Mouse (Mus musculus): ENCODE data around the gene Mga. TPM values are rescaled to one million over a fixed set of nuclear protein-coding genes. Genes with fewer than 3 reads are reported as not detected.

Gene Mga
- polyA plus RNA-seq, 1 experiment, result 3.3 TPM

DNA sequence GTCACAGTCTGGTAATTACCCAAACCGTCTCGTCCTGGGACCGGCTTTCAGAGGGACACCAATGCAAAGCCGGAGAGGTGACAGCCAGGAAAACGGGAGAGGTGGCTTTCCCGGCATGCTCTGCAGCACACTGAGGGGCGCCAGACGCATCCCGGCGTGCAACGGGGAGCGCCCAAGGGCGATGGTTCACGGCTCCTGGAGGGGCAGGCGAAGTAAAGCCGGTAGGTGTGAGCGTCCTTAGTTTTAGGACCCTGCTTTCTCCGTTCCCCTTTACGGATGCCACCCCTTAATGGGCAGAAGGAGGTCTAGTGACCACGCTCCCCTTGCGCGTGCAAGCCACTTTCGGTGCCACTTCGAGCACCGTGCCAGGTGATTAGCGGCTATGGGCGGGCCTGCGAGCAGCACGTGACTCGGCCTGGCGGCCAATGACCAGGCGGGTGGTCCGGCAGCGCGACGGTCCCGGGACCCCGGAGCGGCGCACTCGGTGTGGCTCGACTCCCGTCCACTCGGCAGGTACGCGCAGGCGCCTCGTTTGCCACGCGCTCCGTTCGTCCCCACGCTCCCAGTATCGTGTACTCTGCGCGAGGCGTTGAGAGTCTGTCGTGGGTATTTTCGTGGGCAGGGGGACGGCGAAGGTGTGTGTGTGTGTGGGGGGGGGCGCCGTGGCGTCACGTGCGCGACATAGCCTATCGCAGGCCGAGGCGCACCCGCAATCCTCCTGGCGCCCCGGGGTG, 24.5 kb upstream of the Mga start:
- Histone ChIP-seq H3K79me3 (ENCODE audit: low read depth) (peaks cover 22% of the 10 kb centered on the region), H3K27me3 (ENCODE audit: control insufficient read depth, insufficient read depth, insufficient read length) (peaks cover 13% of the 10 kb centered on the region), H3K79me2 (ENCODE audit: control insufficient read depth, insufficient read depth) (peaks cover 46% of the 10 kb centered on the region), H3ac (ENCODE audit: control insufficient read depth, insufficient read length, low read depth) (peak overlapping the region; percentile 9), H3K4me3 (ENCODE audit: insufficient read depth, poor library complexity, severe bottlenecking) (peak overlapping the region; percentile 37), H3K36me3 (ENCODE audit: control insufficient read depth, insufficient read depth) (no peaks in the 10 kb centered on the region)
- TF ChIP-seq USF1 (IDR thresholded peaks at IDR 0.05; ENCODE audit: low read depth), result peak; percentile 87
- no peak for TF ChIP-seq MYOG (IDR thresholded peaks at IDR 0.05; ENCODE audit: control insufficient read depth, extremely low read depth, insufficient read length)
- TF ChIP-seq MYOD1 (IDR thresholded peaks at IDR 0.05; ENCODE audit: control insufficient read depth, insufficient read length, low read depth), result no peak
- TF ChIP-seq CTCF (IDR thresholded peaks at IDR 0.05; ENCODE audit: control insufficient read depth, insufficient read depth, insufficient read length), result no peak
- TF ChIP-seq MAX (IDR thresholded peaks at IDR 0.05), result peak; percentile 78

DNA sequence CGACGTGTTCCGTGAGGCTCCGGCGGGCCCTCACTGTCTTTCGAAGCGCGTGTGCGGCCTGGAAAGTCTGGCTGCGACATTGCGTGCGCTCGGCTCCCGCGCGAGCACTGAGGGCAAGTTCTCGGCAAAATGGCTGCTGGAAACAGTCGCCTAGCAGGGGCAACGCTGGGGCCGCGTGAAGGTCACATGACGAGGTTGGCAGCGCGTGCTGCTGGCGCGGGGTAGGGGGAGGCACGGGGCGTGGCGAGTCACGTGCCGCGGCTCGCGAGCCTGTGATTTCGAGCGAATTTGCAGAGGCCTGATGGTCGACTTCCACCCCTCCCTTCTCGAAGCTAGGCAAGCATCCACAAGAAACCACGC, 23.9 kb upstream of the Mga start:
- Histone ChIP-seq H3K4me3 (ENCODE audit: insufficient read depth, poor library complexity, severe bottlenecking) (peak overlapping the region; percentile 37), H3K79me2 (ENCODE audit: control insufficient read depth, insufficient read depth) (peaks cover 51% of the 10 kb centered on the region), H3K36me3 (ENCODE audit: control insufficient read depth, insufficient read depth) (no peaks in the 10 kb centered on the region), H3K27me3 (ENCODE audit: control insufficient read depth, insufficient read depth, insufficient read length) (peaks cover 10% of the 10 kb centered on the region), H3K79me3 (ENCODE audit: low read depth) (peaks cover 24% of the 10 kb centered on the region), H3ac (ENCODE audit: control insufficient read depth, insufficient read length, low read depth) (peak overlapping the region; percentile 1)
- peak; percentile 88 for TF ChIP-seq USF1 (IDR thresholded peaks at IDR 0.05; ENCODE audit: low read depth)
- no peak for TF ChIP-seq MYOG (IDR thresholded peaks at IDR 0.05; ENCODE audit: control insufficient read depth, extremely low read depth, insufficient read length)
- TF ChIP-seq MYOD1 (IDR thresholded peaks at IDR 0.05; ENCODE audit: control insufficient read depth, insufficient read length, low read depth), result no peak
- TF ChIP-seq CEBPB (IDR thresholded peaks at IDR 0.05; ENCODE audit: low read depth), result no peak
- no peak for TF ChIP-seq CTCF (IDR thresholded peaks at IDR 0.05; ENCODE audit: control insufficient read depth, insufficient read depth, insufficient read length)
- peak; percentile 83 for TF ChIP-seq MAX (IDR thresholded peaks at IDR 0.05)
- no peak for TF ChIP-seq FOSL1 (IDR thresholded peaks at IDR 0.05; ENCODE audit: insufficient read depth, low read length, poor library complexity, severe bottlenecking)

DNA sequence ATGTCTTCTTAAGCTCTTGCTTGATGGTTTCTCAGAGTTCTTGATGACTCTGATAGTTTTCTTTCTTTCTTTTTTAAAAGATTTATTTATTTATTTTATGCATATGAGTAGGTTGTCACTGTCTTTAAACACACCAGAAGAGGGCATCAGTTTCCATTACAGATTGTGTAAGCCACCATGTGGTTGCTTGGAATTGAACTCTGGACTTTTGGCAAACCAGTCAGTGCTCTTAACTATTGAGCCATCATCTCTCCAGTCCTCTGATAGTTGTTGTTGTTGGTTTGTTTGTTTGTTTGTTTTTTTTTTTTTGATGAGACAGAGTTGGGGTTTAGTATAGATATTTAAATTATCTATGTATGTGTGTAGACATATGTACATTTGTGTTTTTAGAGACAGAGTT, 21.0 kb upstream of the Mga start:
- H3K4me3 ChIP-seq (ENCODE audit: insufficient read depth, poor library complexity, severe bottlenecking), result no peak overlapping the region
- no peaks in the 10 kb centered on the region for H3K36me3 ChIP-seq (ENCODE audit: control insufficient read depth, insufficient read depth)
- H3K79me3 ChIP-seq (ENCODE audit: low read depth), result peaks cover 34% of the 10 kb centered on the region
- H3ac ChIP-seq (ENCODE audit: control insufficient read depth, insufficient read length, low read depth), result no peak overlapping the region
- no peak for TF ChIP-seq CTCF (IDR thresholded peaks at IDR 0.05; ENCODE audit: control insufficient read depth, insufficient read depth, insufficient read length)
- TF ChIP-seq MYOG (IDR thresholded peaks at IDR 0.05; ENCODE audit: control insufficient read depth, extremely low read depth, insufficient read length), result no peak
- no peak for TF ChIP-seq MYOD1 (IDR thresholded peaks at IDR 0.05; ENCODE audit: control insufficient read depth, insufficient read length, low read depth)
- no peak for TF ChIP-seq FOSL1 (IDR thresholded peaks at IDR 0.05; ENCODE audit: insufficient read depth, low read length, poor library complexity, severe bottlenecking)
- no peak for TF ChIP-seq MAX (IDR thresholded peaks at IDR 0.05)
- TF ChIP-seq CEBPB (IDR thresholded peaks at IDR 0.05; ENCODE audit: low read depth), result no peak
- TF ChIP-seq USF1 (IDR thresholded peaks at IDR 0.05; ENCODE audit: low read depth), result no peak
- H3K79me2 ChIP-seq (ENCODE audit: control insufficient read depth, insufficient read depth), result peaks cover 70% of the 10 kb centered on the region
- H3K27me3 ChIP-seq (ENCODE audit: control insufficient read depth, insufficient read depth, insufficient read length), result peaks cover 6% of the 10 kb centered on the region

DNA sequence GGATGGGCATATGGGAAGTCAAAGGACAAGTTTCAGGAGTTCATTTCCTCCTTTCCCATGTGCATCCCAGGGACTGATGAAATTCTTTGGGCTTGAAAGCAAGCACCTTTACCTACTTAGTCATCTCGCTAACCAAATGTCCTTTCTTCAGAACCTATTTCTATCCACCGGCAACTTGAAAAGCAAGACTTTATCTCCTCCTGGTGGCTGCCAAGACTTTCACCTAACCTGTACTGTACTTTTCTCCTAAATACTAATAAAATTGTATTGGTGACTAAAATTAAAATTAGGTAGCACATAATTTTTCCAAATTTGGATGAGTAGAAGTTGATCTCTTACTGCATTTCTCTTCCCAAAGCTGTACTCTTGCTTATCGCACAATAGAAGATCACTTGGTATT, 9.8 kb upstream of the Mga start:
- Histone ChIP-seq H3K79me3 (ENCODE audit: low read depth) (peaks cover 34% of the 10 kb centered on the region), H3K79me2 (ENCODE audit: control insufficient read depth, insufficient read depth) (peaks cover 64% of the 10 kb centered on the region), H3ac (ENCODE audit: control insufficient read depth, insufficient read length, low read depth) (no peak overlapping the region), H3K27me3 (ENCODE audit: control insufficient read depth, insufficient read depth, insufficient read length) (no peaks in the 10 kb centered on the region), H3K4me3 (ENCODE audit: insufficient read depth, poor library complexity, severe bottlenecking) (no peak overlapping the region), H3K36me3 (ENCODE audit: control insufficient read depth, insufficient read depth) (no peaks in the 10 kb centered on the region)
- TF ChIP-seq MYOD1 (IDR thresholded peaks at IDR 0.05; ENCODE audit: control insufficient read depth, insufficient read length, low read depth), result no peak
- TF ChIP-seq MYOG (IDR thresholded peaks at IDR 0.05; ENCODE audit: control insufficient read depth, extremely low read depth, insufficient read length), result no peak
- TF ChIP-seq FOSL1 (IDR thresholded peaks at IDR 0.05; ENCODE audit: insufficient read depth, low read length, poor library complexity, severe bottlenecking), result no peak
- no peak for TF ChIP-seq MAX (IDR thresholded peaks at IDR 0.05)
- TF ChIP-seq CEBPB (IDR thresholded peaks at IDR 0.05; ENCODE audit: low read depth), result no peak

- peaks cover 59% of the 10 kb centered on the region for H3K79me2 ChIP-seq (ENCODE audit: control insufficient read depth, insufficient read depth)
- no peak for TF ChIP-seq FOSL1 (IDR thresholded peaks at IDR 0.05; ENCODE audit: insufficient read depth, low read length, poor library complexity, severe bottlenecking)
- TF ChIP-seq MAX (IDR thresholded peaks at IDR 0.05), result no peak
- no peak for TF ChIP-seq CEBPB (IDR thresholded peaks at IDR 0.05; ENCODE audit: low read depth)
- TF ChIP-seq MYOG (IDR thresholded peaks at IDR 0.05; ENCODE audit: control insufficient read depth, extremely low read depth, insufficient read length), result no peak
- no peak for TF ChIP-seq CTCF (IDR thresholded peaks at IDR 0.05; ENCODE audit: control insufficient read depth, insufficient read depth, insufficient read length)
- no peak for TF ChIP-seq MYOD1 (IDR thresholded peaks at IDR 0.05; ENCODE audit: control insufficient read depth, insufficient read length, low read depth)
- no peak for TF ChIP-seq USF1 (IDR thresholded peaks at IDR 0.05; ENCODE audit: low read depth)
- H3K36me3 ChIP-seq (ENCODE audit: control insufficient read depth, insufficient read depth), result no peaks in the 10 kb centered on the region
- peaks cover 44% of the 10 kb centered on the region for H3K79me3 ChIP-seq (ENCODE audit: low read depth)
- no peak overlapping the region for H3K4me3 ChIP-seq (ENCODE audit: insufficient read depth, poor library complexity, severe bottlenecking)
- H3ac ChIP-seq (ENCODE audit: control insufficient read depth, insufficient read length, low read depth), result no peak overlapping the region
- no peaks in the 10 kb centered on the region for H3K27me3 ChIP-seq (ENCODE audit: control insufficient read depth, insufficient read depth, insufficient read length)
Measured at GRCm38 (mm10) chr2:119896553-119897089, 407 bp upstream of the Mga start.
